Mouse (Mus musculus): ENCODE measurements at regions not wholly inside any gene's neighbourhood (a gene's known extent, or its start where the extent isn't known, plus 50 kb on each side); places are given as distances from the start of the nearest gene placed in this dataset.
"Not testable (repeated sequence)": the region's sequence is repeated elsewhere in the genome, so short reads cannot be mapped to it uniquely, and the experiment has no call there.

GRCm38 (mm10) chr3:147795116-147795515 lies 942.9 kb downstream of the Ttll7 start:
- DNase-seq, result no peak

DNA sequence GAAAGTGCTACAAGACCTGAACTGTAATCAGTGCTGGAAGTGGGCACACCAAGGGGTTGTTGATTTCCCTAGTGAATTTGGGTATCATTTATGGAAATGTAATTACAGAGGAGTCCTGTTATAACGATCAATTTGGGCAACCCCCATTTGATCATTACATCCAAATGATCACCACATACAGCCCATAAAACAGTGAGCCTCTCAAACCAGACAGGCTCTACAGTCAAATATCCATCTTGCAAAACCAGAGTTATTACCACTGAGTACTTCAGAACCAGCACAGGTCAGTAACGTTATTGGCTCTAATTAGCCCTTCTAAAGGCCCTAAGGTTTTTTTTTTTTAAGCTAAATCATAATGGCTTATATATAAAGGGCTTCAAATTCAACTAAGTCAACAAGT lies 934.4 kb downstream of the Ttll7 start:
- no peak for DNase-seq

GRCm38 (mm10) chr3:147750842-147751191 lies 898.6 kb downstream of the Ttll7 start:
- no peak for DNase-seq

DNA sequence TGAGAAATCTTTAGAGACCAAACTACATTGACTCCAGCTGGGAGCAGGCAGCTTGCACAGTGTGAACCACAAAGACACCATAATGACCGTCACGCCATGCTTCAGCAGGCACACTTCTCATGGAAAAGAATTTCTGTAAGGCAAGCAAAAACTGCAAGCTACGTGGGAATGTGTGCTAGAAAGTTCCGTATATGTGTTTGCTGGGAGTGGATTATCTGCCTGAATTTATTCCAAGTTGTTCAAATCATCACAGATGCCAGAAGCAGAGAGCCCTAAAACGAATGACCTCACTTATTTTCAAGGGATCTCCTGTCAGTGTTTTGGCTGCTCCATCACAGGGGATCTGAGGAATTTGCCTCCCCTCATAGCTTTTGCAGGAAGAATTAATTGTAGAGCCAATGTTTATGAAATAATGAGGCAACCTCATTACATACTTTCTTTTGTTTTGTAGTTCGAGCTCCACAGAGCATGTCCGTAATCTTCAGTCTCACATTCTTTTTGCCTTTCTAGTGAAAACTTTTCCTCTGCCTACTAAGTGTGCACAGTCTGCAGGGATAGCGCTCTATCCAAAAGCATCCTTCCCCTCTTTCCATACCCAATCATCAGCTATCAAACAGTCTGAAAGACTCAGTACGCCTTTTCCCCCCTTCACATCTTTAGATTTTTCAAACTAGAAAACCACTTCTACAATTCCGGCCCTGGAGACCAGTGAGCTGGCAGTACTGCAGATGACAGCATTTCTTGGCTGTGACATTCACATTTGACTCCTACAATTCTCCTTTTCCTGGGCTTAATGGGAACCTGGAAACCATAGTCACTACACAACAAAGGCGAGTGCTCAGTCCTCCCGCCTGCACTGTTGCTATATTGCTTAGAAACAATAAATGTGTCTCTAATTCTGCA lies 898.0 kb downstream of the Ttll7 start:
- DNase-seq, result no peak

GRCm38 (mm10) chr3:147749442-147749841 lies 897.3 kb downstream of the Ttll7 start:
- no peak for DNase-seq

GRCm38 (mm10) chr3:147736673-147737439 lies 884.7 kb downstream of the Ttll7 start:
- DNase-seq, result no peak

DNA sequence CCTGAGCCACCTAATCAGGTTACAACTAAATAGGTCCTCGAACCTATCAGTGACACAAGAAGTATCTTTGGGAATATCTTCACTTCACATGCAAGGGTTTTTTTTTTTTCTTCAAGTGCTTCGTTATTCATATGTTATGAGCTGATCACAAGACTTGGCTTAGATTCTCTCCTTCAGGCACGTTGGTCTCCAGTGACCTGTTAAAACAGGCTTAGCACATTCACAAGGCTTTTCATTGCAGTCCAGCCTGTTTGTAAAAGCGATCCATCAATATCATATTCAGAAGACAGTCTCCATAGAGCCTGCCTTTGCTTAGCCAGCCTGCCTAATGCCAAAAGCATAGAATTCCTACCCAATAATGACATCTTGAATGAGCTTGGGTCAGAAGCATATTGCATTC lies 864.2 kb downstream of the Ttll7 start:
- DNase-seq, result no peak

GRCm38 (mm10) chr3:147707401-147707801 lies 855.2 kb downstream of the Ttll7 start:
- DNase-seq, result no peak

GRCm38 (mm10) chr3:147683730-147684129 lies 831.6 kb downstream of the Ttll7 start:
- DNase-seq, result no peak

- no peak for DNase-seq
These were observed 828.1 kb downstream of the Ttll7 start for GRCm38 (mm10) chr3:147680299-147680698.

DNA sequence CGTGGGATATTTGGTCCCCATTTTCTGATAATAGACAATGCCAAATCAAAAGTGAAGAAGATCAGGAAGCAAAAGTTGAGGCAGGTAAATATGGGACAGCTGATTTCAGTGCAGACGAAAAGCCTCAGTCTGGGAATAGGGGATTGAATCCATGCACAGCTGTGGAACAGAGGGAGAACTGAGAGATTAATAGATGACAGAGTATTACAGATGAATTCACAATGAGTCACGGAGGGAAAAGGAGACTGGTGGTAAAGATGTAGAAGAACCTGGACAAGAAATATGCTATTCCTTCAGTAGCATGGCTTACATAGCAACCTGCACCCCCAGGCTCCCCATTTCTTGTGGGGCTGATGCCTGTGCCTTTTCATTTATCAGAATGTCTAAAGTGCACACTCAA lies 810.4 kb downstream of the Ttll7 start:
- no peak for DNase-seq

DNA sequence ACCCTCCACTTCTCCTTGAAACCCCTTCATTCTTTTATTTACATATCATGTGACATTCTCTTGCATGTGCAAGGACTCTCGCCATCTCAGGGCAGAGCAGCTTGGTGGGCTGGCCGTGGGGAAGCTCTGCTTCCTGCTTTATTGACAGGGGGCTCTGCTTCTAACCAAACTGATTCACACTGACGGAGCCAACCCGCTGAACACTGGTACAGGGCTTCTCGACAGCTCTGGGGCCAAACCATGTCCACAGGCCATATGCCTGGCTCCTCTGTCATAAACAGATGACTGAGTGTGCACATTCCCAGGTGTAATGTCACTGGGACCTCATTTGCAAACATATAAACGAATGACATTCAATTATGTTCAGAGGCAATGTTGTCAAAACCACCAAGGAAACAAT lies 800.7 kb downstream of the Ttll7 start:
- no peak for DNase-seq

- not testable (repeated sequence) for DNase-seq
These were observed 783.3 kb downstream of the Ttll7 start for GRCm38 (mm10) chr3:147635486-147635885.

GRCm38 (mm10) chr3:147631151-147631550 lies 779.0 kb downstream of the Ttll7 start:
- no peak for DNase-seq

DNA sequence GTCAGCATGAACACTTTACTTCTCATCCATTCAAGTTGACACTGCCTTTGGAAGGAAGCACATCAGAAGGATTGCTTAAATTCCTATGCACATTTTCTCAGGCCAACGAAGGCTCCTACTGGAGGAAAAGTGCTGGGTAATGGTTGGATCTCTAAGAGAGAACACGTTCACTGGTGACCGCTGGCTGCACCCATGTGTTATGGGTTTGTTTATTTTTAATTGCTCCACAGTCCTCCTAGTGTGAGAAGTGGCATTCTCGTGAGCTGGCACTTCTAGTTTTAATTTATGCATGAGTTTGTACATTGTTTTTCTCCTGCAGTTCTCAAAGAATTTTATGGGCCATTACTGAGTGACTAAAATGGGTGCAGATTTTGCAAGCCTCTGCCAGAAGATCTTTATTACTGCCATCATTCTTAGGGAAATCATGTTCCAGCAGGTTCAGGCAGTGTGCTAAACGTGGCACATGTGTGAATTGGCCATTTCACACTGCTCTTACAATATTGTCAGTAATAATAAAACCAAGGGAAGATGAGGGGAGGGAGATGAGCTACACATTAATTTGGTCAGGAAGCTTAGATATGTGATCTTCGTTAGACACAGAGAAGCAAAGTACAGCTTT lies 731.6 kb downstream of the Ttll7 start:
- DNase-seq, result no peak

GRCm38 (mm10) chr3:147571850-147572249 lies 719.7 kb downstream of the Ttll7 start:
- DNase-seq, result no peak

DNA sequence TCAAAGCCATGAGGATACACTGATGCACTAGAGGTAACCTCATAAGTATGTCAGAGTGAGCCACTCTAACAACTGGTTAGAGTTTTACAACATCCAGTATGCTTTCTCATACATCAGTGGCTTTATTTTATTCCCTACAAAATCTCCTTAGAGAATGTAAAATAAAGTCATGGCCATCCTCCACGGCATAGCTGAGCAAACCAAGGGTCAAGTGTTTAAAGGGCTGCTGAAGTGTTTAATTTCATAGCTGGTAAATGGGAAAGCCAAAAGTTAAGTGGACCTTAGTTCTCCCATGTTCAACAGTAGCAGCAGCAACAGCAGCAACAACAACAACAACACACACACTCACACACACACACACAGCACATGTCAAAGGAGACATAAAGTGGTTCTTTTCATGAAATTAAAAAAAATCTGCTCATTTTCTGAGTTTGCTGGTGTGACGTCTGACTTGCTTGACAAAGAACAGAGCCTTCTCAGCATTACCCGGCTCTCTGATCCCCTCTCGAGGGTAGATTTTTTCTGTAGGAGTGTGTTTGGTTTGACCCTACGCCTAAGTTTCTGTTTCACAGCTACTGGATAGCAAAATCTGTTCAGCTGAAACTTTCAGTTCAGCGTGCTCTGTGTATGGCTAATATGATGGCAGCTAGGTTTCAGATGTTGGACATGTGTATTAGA lies 693.3 kb downstream of the Ttll7 start:
- DNase-seq, result no peak

DNA sequence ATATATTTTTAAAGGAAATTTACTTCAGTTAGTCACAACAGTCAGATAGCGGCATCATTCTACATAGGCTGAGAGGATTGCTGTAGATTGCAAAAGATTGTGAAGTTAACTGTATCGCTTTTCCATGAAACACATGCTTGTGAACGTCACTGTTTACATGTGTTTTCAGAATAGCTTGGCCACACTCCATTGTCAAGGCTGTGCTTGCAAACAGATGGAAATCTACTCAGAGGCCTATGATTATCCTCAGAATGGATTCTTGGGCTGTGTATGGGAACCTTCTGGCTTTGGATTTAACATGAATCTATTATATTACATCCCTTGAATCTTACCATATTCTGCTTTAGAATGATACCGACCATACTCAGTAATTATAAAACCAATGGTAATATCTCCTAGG lies 690.1 kb downstream of the Ttll7 start:
- DNase-seq, result no peak

- no peak for DNase-seq
These were observed 685.4 kb downstream of the Ttll7 start for GRCm38 (mm10) chr3:147537584-147537983.

GRCm38 (mm10) chr3:147532196-147532595 lies 680.0 kb downstream of the Ttll7 start:
- no peak for DNase-seq

DNA sequence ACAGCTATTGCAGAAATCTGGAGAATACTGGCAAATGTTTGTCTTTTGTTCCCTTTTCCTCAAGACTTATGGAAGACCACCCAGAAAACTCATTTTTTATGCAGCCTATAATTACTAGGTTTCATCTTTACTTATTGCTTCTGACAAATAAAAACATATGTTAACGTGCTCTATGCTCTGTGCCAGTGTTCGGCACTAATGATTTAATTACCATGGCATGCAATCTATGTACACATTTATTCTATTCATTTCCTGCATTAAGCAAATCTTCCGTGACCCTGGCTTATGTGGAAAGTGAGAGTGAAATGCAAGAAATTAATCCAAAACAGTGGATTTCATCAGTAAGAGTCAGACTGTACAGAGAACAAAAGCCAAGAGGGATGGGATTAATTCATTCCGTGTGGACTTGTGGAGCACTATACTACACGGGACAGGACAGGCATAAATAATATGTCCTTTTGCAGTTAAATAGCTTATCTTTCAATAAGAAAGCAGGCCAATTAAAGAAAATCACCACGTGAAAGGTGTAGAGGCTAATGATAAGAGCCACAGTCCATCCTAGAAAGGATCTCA lies 679.5 kb downstream of the Ttll7 start:
- no peak for DNase-seq
